Mouse (Mus musculus): ENCODE results near the gene Kcnip1.

The Kcnip1 gene

GRCm38 (mm10) chr11:33992938-33993337 is at the start of gene Kcnip1:
TSS of gene Kcnip1 (minus strand) at chr11:33993152.
- in situ Hi-C loops (cut with MboI; ENCODE audit: low sequenced_read_pairs), result no loop called here

- in situ Hi-C loops (cut with MboI; ENCODE audit: low sequenced_read_pairs), result no loop called here
These were observed 47.1 kb upstream of the Kcnip1 start for GRCm38 (mm10) chr11:34040061-34040460.

- in situ Hi-C loops (cut with MboI; ENCODE audit: low sequenced_read_pairs), result no loop called here
These were observed 43.1 kb upstream of the Kcnip1 start for GRCm38 (mm10) chr11:34035909-34036658.

- in situ Hi-C loops (cut with MboI; ENCODE audit: low sequenced_read_pairs), result no loop called here
These were observed 41.8 kb upstream of the Kcnip1 start for GRCm38 (mm10) chr11:34034794-34035193.

- in situ Hi-C loops (cut with MboI; ENCODE audit: low sequenced_read_pairs), result no loop called here
These were observed 41.1 kb upstream of the Kcnip1 start for GRCm38 (mm10) chr11:34034008-34034505.

GRCm38 (mm10) chr11:34031015-34031805 is 38.3 kb upstream of the Kcnip1 start:
- in situ Hi-C loops (cut with MboI; ENCODE audit: low sequenced_read_pairs), result no loop called here

- in situ Hi-C loops (cut with MboI; ENCODE audit: low sequenced_read_pairs), result no loop called here
These were observed 36.7 kb upstream of the Kcnip1 start for GRCm38 (mm10) chr11:34029658-34030057.

GRCm38 (mm10) chr11:34025091-34025490 is 32.1 kb upstream of the Kcnip1 start:
- in situ Hi-C loops (cut with MboI; ENCODE audit: low sequenced_read_pairs), result no loop called here

- in situ Hi-C loops (cut with MboI; ENCODE audit: low sequenced_read_pairs), result no loop called here
These were observed 19.2 kb upstream of the Kcnip1 start for GRCm38 (mm10) chr11:34012007-34012652.

GRCm38 (mm10) chr11:34010859-34011172 is 17.9 kb upstream of the Kcnip1 start:
- in situ Hi-C loops (cut with MboI; ENCODE audit: low sequenced_read_pairs), result no loop called here

GRCm38 (mm10) chr11:34010133-34010858 is 17.3 kb upstream of the Kcnip1 start:
- in situ Hi-C loops (cut with MboI; ENCODE audit: low sequenced_read_pairs), result no loop called here

- in situ Hi-C loops (cut with MboI; ENCODE audit: low sequenced_read_pairs), result loop anchor here (10.0 kb wide), 1 partner anchor 65 kb away; no protein-coding TSS in a partner anchor
These were observed 16.6 kb upstream of the Kcnip1 start for GRCm38 (mm10) chr11:34009316-34010087.

- in situ Hi-C loops (cut with MboI; ENCODE audit: low sequenced_read_pairs), result loop anchor here (10.0 kb wide), 1 partner anchor 66 kb away; no protein-coding TSS in a partner anchor
These were observed 15.8 kb upstream of the Kcnip1 start for GRCm38 (mm10) chr11:34008702-34009101.

GRCm38 (mm10) chr11:34008214-34008613 is 15.3 kb upstream of the Kcnip1 start:
- in situ Hi-C loops (cut with MboI; ENCODE audit: low sequenced_read_pairs), result loop anchor here (10.0 kb wide), 1 partner anchor 67 kb away; no protein-coding TSS in a partner anchor

- in situ Hi-C loops (cut with MboI; ENCODE audit: low sequenced_read_pairs), result loop anchor here (10.0 kb wide), 1 partner anchor 67 kb away; no protein-coding TSS in a partner anchor
These were observed 14.7 kb upstream of the Kcnip1 start for GRCm38 (mm10) chr11:34007616-34008015.

- in situ Hi-C loops (cut with MboI; ENCODE audit: low sequenced_read_pairs), result loop anchor here (10.0 kb wide), 1 partner anchor 72 kb away; no protein-coding TSS in a partner anchor
These were observed 9.6 kb upstream of the Kcnip1 start for GRCm38 (mm10) chr11:34002593-34002965.

- in situ Hi-C loops (cut with MboI; ENCODE audit: low sequenced_read_pairs), result loop anchor here (10.0 kb wide), 1 partner anchor 73 kb away; no protein-coding TSS in a partner anchor
These were observed 9.1 kb upstream of the Kcnip1 start for GRCm38 (mm10) chr11:34001938-34002592.

- in situ Hi-C loops (cut with MboI; ENCODE audit: low sequenced_read_pairs), result loop anchor here (10.0 kb wide), 1 partner anchor 74 kb away; no protein-coding TSS in a partner anchor
These were observed 7.5 kb upstream of the Kcnip1 start for GRCm38 (mm10) chr11:34000416-34000815.

- in situ Hi-C loops (cut with MboI; ENCODE audit: low sequenced_read_pairs), result no loop called here
These were observed 5.3 kb upstream of the Kcnip1 start for GRCm38 (mm10) chr11:33998244-33998643.
